ENCODE assay signal across 13 mouse cellular contexts in genomic region chr1:191348592-191348991, GRCm38 (mm10).
"Had no signal": no experiment of that assay in that cellular context is flagged by ENCODE, and none has a peak within 500 bp of the region (broad histone marks: within the 10 kb centered on the region; RNA-seq: fewer than 3 reads in every experiment).

No protein-coding gene starts in this region.

- H3K4me3 ChIP-seq: limb, embryonic 15.5 days; liver, embryonic 12.5 days; midbrain, embryonic 10.5 days; myocyte; neural tube, embryonic 15.5 days had no signal

- DNase-seq: kidney, adult 9 months; kidney, postnatal 36 days; layer of hippocampus, adult 9-11 months; layer of hippocampus, postnatal 36 days; midbrain, embryonic 14.5 days; thymus, postnatal 4 days had no signal

- H3K9me3 ChIP-seq: limb, embryonic 15.5 days; liver, embryonic 12.5 days; midbrain, embryonic 10.5 days; neural tube, embryonic 15.5 days had no signal

- H3K4me1 ChIP-seq: midbrain, embryonic 10.5 days; neural tube, embryonic 15.5 days had no signal

- H3K27me3 ChIP-seq: limb, embryonic 15.5 days; liver, embryonic 12.5 days; neural tube, embryonic 15.5 days had no signal

- H3K9ac ChIP-seq: limb, embryonic 15.5 days; liver, embryonic 12.5 days; neural tube, embryonic 15.5 days had no signal

- H3K27ac ChIP-seq: kidney, postnatal 0 days; limb, embryonic 15.5 days; midbrain, embryonic 10.5 days; neural tube, embryonic 15.5 days had no signal

- ATAC-seq: intestine, postnatal 0 days had no signal

- H3K4me2 ChIP-seq: limb, embryonic 15.5 days; liver, embryonic 12.5 days; neural tube, embryonic 15.5 days had no signal
